Mouse (Mus musculus) naive thymus-derived CD4-positive, alpha-beta T cell, adult 2 months (primary cell): Measurements from ENCODE around the gene Sesn3.
"Not testable (repeated sequence)": the region's sequence is repeated elsewhere in the genome, so short reads cannot be mapped to it uniquely, and the experiment has no call there.

Experiments
- DNase-seq: peaks from one replicate; pipeline ENCODE4 v3.0.0-alpha.2; 2011; ENCODE audit warnings: low read depth

The Sesn3 gene

DNA sequence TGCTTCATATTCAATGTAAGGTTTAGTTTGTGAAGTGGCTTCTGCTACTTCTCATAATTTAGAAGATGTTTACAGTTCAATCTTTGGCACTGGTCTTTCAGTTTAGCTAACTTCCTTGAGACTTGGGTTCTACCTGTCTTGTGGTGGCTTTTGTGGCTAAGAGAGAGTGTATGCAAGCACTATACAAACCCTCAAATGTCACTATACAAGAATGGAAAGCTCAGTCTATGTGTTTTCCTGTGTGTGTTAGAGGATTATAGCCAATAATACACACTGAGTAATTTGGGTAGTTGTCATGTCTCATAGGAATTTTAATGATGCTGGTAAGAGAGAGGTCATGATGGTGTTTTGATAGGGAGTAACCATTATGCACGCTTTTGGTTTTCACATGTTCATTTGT is 5.8 kb downstream of the Sesn3 start:
- DNase-seq: peak; percentile 71

DNA sequence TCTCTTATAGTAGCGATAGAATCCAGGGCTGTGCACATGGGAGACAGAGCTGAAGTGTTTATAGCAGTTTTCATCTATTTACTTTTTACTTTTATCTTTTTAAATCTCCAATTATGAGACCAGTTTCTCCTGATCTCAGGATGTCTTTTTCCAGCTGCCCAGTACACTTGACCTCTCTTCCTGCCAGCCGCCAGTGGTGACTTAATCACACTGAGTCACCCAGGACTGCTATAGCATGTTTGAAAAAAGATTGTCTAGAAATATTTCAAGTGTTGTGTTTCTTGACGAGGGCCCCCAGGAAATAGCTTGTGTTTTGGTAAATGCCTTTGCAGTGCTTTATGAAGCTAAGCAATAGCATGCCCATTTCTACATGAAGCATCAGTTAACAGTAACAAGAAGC is 10.2 kb downstream of the Sesn3 start:
- no peak for DNase-seq

DNA sequence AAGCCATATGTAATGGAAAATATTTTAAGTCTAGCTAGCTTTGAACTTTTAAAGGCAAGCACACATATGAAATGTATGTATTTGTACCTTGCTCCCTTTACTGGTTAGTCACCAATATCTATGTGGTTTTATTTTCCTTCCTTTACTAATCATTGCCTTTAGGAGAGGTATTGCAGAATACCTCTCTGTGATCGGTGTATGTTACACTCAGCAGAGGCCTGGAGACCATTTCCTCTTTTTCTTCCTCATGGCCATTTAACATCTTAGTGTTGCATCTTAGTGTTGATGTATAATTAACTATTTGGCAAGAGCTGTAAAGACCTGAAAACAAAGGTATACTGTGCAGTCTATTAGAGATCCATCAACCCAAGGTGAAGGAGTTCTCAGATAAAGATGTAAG is 12.4 kb downstream of the Sesn3 start:
- no peak for DNase-seq

DNA sequence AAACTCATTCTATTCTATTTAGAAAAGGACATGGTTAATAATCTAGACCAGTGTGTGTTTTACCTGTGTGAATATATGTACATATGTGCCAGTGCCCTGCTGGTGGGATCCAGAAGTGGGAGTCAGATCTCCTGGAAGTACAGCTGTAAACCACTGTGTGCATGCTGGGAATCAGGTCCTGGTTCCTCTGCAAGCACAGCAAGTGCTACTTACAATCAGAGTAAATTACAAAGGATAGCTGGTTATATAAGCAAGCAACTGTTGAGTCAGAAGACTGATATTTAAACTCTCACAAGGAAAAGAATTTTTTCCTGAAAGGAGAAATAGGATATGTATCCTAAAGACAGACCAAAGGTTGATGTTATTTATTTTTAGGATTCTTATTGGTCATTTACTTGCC is 13.6 kb downstream of the Sesn3 start:
- DNase-seq: no peak

DNA sequence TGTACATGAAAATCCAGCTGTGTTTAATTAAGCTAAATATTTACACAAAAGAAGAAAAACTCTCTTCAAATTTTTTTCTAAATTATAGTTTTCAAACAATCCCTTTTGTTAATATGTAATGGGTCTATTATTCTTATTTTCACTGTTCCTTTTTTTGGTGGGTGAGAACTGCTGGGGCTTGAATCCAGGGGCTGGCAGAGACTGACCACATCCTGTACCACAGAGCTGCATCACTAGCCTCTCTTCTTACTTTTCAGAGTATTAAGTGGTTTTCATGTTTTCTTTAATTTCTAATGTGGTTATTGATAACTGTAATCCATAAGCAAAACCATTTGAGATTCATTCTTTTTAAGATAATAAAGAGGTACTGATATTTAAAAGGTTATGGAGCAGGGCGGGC is 19.0 kb downstream of the Sesn3 start:
- DNase-seq: no peak

DNA sequence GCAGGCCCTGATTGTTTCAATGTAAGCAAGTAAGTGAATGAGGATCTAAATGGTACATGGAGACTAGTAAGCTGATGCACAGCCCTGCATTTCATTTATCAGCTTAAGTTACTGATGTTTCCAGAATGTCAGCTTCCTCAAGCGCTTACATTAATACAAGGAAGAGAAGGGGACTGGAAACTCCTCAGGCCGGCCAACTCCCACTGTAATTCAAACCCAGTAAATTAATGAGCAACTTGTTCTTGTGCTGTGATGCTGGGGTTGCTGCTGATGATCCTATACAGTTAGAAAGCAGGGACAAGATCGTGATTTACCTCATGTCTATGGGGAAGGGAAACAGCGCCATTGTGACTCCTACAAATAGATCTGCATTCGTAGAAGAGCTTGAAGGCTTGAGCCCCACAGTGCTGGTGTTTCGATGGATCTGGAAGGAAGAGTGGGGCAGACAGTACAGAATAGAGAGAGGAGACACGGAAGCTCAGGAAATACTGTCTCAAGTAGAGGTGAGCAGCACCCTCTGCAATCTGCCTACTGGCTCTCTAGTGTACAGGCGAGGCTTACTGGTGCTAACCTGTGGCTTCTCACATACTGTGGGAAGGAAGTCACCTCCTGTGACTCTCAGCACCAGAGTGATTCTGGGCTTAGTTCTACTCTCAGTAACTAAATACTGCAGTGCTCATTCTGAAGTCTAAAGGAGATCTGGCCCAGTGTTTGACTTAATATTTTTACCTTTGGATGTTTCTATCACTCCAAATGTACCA is 21.0 kb downstream of the Sesn3 start:
- DNase-seq: peak; percentile 59

DNA sequence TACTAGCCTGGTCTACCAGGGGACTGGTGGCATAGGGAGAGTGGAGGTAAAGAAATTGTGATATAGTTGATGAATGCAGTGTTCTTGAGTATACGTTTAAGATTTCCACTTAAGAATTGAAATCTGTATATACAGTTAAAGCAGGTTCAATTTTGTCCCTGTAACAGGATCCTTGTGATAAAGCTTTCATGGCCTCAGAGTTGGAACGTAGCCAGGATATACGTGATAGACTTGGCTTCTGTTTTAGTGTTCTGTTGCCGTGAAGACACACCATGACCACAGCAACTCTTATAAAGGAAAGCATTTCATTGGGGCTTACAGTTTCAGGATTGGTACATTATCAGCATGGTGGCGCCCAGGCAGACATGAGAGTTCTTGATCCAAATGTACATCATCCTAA is 22.3 kb downstream of the Sesn3 start:
- no peak for DNase-seq

DNA sequence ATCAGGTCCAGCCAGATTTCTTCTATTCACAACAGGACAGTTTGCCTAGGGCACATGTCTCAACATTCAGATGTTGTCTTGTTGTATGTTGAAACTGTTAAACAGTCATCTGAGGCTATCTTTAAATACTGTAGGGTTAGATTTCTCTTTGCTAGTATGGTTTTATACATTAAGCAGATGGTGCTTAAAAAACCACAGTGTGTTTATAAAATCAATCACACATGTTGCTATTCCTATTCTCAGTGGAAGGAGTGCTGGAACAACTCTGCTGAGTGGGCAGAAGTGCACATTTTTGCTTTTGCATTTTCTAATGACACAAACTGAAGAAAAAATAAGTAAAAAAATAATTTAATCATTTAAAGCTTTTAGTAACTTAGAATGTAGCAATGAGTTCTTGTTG is 25.0 kb downstream of the Sesn3 start:
- DNase-seq: no peak

DNA sequence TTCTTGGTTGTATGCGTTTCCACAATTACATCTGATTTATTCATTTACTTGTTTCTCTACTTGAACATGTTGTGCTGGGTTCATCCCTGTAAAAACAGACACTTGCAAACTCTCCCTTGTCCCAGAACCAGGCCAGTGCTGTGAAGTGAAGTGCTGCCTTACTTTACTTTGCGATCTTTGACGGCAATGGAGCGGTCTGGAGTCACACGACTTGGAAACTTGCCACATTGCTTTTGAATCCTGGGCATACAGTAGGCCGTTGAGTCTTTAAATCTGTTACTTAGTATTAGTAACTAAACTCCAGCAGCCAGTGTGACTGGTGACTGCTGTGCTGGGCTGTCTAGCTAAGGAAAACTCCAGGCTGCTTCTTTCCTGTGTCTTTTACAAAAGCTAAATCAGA is 25.9 kb downstream of the Sesn3 start:
- no peak for DNase-seq

DNA sequence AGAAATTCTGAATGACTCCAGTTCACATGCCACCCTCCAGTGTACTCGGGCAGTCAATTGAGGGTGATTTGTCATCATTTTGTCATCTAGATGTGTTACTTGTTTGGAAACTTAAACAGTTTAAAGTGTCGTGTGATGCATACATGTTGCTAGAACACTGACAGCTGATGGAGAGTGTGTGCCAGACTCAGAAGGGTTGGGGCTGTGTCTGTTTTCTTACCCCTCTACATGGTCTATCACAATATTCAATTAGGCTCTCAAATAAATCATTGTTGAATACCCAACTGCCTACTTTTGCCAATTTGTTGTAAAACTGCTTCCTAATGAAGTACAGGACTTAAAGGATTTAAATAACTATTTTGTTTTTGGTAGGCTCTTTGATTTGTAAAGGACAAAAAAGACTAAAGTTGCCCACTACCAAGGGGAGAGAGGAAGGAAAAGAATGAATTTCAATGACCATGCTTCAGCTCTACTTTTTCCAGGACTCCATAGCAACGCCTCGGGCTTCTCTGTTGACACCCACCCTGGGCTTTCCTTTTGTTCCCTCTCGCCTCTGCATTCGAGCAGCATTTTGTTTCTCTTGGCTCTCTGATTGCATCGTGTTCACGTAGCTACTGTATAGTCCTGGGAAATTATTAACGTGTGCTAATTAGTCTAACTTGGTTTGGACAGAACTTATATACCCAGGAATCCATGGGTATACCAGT is 29.5 kb downstream of the Sesn3 start:
- no peak for DNase-seq

DNA sequence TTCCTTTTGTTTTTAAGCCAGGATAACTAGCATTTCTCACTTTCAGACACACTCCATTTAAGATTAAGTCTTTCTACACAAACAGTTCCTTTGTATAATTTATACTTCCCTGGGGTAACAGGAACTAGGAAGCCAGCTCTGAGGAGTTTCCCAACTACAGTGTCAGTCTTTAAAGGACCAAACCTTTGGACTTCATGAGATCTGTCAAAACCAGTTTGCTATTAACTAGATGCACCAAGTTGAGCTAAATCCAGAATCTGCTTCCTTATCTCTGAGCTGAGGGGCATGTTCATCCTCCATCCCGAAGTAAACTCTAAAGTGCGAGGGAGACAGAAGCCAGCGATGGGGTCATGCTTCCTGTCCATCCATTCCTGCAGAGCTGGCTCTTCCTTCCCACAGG is 32.5 kb downstream of the Sesn3 start:
- DNase-seq: no peak

DNA sequence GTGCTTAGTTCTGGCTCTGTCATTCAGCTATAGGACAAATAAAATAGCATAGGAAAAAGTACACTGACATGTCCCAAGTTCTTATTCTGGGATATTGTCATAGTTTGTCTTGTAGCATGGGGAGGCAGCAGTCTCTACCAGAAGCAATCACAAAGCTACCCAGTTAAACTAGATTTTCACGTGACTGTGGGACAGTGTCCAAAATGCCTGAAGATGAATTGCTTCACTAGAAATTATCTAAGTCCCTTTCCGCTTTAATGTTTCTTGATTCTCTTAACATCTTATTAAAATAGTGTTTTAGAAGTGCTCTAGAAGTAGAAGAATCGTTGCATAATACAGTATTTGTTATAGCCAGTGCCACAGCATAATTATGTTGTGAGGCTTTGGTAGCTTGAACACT is 39.1 kb downstream of the Sesn3 start:
- DNase-seq: no peak

DNA sequence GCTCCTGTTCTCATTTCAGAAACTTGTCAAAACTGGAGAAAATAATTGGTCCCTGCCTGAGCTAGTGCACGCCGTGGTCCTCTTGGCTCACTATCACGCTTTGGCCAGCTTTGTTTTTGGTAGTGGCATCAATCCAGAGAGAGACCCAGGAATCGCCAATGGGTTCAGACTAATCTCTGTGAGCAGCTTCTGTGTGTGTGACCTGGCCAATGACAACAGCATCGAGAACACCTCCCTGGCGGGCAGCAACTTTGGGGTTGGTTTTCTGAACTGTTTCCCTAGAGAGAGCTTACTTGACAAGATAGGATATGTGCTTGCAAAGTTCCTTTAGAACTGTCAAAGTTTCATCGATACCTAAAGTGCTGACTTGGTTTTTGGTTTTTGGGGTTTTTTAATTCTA is 39.6 kb downstream of the Sesn3 start:
- DNase-seq: no peak

DNA sequence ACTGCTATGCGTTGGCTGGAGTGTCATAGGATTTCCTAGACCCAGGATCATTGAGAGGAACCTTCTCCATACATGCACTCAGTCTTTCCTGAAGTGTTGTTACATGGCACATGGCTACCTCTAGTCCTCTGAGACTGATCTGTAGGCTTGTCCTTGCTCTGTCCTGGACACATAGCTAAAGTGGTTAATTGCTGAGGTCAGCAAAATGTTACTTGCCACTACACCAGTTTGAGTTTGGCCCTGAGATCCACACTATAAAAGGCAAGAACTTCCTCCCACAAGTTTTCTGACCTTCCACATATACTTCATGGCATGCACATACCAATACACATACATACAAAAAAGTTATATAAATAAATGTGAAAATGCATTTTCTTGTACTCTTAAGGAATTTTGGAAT is 41.8 kb downstream of the Sesn3 start:
- no peak for DNase-seq

DNA sequence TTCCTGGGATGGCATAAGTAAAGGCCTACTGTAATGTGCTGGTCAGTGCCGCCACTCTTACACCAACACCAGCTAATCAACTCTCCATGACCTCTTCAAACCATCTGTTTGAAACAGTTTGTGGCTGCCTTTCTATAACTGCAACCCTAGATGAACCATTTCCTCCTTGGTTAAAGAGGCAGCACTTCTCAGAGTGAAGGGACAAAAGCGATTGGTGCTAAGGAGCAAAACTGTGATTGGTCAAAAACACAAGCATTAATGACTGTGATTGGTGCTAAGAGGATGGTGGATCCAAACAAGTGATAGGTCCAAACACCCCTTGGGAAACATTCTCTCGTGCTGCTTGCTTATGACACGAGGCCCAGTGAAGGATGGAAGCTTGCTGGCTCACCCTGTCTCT is 61.0 kb downstream of the Sesn3 start:
- DNase-seq: no peak

DNA sequence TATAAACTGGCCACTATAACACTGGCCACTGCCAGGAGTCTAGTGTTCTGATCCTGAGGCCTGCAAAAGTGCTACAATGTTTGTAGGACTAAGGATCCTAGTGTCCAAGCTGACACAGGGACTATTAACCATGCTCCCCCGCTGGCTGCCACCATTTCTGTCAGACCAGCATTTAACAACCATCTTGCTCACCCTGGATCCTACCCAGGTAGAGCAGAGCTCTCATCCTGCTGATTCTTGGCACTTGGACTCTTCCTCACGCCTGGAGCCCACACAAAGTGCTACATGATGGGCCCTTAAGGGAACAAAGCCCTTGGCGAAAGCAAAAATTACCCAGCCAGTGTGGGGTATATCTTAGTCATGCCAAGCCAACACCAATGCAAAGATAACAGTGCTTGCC is 62.0 kb downstream of the Sesn3 start:
- no peak for DNase-seq

DNA sequence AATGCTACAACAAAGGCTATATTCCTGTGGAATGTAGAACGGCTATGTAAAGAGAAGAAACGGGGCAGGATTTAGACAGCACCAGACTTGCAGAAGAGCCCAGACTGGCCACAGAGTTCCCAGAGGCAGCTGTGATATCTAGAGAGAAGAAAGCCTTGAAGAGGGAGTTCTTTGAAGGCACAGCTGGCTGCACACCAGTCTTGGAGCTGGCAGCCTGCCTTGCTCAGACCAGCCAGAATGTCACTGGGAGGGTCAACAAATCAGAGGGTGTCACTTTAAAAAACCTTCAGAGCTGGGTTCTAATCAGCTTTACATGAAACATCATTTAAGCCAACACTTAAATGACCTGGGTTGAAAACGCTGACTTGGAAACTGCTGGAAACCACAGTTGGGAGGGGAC is 63.8 kb downstream of the Sesn3 start:
- no peak for DNase-seq

DNA sequence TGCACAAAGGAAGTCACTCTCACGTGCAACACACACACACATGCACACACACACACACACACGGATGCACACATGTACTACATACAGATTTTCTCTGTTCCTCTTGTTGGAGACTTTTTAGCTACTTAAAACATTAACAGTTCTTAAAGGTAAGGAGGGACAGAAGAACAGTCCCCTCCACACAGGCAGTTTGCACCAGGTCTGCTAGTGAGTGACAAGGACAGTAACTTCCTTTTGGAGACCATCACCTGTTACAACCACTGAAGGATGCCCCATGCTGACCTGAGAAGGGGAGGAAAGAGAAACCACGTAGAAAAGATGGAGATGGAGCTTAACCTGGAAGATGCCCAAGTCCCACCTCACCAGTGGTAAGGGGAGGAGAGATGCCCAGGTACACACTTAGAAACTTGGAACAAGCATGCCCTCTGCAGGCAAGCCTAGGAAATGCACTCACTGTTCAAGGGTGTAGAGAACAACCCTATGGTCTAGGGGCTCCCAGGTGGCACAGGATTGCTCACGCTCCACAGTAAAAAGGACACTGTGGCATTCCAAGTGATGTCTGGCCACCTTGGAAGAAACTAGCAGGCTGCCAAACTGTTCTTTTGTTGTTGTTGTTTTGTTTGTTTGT is 67.3 kb downstream of the Sesn3 start:
- peak; percentile 89 for DNase-seq

DNA sequence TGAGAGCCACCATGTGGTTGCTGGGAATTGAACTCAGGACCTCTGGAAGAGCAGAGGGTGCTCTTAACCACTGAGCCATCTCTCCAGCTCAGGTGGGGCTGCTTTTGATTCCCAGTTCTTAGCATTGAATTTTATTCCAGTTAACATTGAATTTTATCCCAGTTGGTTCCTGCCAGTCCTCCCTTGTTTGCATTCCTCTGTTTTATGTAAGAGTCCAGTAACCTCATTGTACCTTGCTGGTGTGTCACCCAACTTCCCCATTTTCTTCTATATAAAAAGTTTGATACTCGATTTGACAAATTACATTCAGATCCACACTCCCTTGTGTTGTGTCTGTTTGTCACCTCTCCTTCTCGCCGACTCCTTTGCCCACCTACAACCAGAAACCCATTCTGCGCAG is 71.0 kb downstream of the Sesn3 start:
- not testable (repeated sequence) for DNase-seq

DNA sequence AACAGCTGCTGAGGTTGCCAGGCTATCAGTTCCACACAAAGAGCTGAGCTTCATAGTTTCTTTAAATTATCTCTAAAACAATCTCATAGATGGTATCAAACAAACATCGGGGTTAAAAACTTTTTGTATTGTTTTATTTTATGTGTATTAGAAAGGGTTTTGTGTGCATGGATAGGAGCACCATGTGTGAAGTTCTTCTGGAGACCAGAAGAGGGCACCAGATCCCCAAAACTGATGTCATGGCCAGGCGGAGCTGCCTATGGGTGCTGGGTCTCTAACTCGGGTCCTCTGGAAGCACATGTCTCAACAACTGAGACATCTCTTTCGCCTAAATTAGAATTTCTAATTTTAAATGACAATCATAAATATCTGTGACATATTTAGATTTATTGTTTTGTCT is 73.5 kb downstream of the Sesn3 start:
- DNase-seq: peak; percentile 56

DNA sequence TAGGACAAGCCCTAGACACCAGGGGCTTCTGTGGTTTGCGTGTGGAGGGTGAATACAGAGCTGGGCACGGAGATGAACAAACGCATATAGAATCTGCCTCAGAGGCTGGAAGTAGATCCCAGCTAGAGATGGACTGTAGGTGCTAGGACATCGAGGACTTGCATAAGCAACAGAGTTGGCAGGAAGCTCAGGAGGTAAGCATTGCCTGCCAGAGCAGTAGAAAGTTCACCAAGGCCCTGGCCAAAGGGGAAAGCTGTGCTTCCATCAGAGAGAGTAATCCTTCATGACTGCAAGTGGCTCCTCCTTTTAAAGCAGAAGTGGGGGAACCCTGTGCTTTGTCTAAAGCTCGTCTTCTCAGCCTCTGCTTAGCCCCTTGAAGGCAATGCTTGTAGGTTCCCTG is 74.5 kb downstream of the Sesn3 start:
- no peak for DNase-seq

DNA sequence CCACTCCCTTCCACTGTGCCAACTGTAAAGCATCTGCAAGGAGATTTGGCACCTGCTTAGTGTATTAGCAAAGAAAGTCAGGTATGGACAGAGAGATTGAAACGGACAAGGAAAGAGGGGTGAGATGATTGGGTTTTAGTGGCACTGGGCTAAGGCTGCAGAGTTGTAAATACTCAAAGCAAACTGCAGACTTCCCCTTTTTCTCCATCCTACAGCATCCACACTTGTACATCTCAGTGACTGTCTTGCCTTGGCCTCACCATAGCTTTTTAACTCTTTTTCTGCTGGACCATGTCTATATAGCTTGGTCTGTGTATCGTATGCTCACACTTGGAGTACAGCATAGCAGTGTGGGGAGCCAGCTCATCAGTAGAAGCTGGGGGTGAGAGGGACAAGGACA is 75.9 kb downstream of the Sesn3 start:
- DNase-seq: no peak

DNA sequence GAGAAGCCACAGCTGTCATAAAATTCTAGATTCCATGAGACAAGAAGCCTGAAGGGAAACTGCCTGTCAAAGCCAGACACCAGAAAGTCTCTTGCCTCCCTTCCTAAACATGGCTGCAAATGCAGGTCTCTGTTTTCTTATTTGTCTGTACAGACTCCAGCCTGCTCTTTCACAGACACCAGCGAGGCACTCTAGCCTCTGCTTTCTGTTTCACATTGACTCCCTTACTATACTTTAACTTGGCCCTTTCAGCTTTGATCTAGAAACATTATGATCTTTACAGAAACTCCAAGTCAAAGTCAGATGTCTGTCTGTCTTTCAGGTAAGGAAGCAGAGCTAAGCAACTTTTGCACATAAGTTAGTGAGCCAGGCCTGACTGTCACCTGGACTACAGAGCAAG is 77.5 kb downstream of the Sesn3 start:
- no peak for DNase-seq

DNA sequence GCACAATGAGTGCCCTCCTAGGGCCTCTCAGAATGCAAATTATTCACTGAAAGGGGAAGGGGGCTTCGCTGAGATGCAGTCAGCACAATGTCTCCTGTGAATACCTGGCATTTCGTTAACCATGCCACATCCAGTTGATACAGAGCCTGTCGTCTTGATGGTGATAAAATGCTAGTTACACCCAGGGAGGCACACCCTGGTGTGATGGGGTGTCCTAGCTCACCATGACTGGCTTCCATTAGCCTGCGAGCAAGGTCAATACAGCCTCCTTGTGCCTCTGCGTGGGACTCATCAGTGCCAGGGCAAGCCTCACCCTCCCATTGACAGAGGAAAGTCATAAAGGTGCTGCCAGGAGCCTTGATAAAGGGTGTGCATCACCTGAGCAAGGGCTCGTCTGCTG is 80.0 kb downstream of the Sesn3 start:
- DNase-seq: no peak
